8 mouse cellular contexts compared by ENCODE assay signal in genomic region chr3:145614362-145615115, GRCm38 (mm10). TPM values are rescaled to one million over a fixed set of nuclear protein-coding genes. Genes with fewer than 3 reads are reported as not detected.
DNase-seq lines count a peak whose midpoint lies in the region; ATAC-seq and TF ChIP-seq lines count a peak whose summit lies in the region.

No protein-coding gene starts in this region.

- no peak for TF ChIP-seq CTCF in left cerebral cortex, adult 2 months (IDR thresholded peaks at IDR 0.05)

- ATAC-seq in heart, embryonic 11.5 days (replicated peaks; ENCODE audit: insufficient number of reproducible peaks, low FRiP score, low TSS enrichment): no peak
- no peak for ATAC-seq in activated CD4-positive, CD25-positive, alpha-beta regulatory T cell, adult 4 months

- WGBS in heart, embryonic 11.5 days (ENCODE audit: insufficient replicate concordance): 21% methylated on average over 17 of the region's 17 CpGs

- no peaks in the 10 kb centered on the region for H3K9me3 ChIP-seq in heart, embryonic 11.5 days (replicated peaks; ENCODE audit: control insufficient read depth, low read length)

- H3K36me3 ChIP-seq in heart, embryonic 11.5 days (ENCODE audit: control insufficient read depth, insufficient read depth, low read length): no peaks in the 10 kb centered on the region

- H3K4me3 ChIP-seq in heart, embryonic 11.5 days (ENCODE audit: low read depth, low read length): no peak overlapping the region
- no peak overlapping the region for H3K4me3 ChIP-seq in left cerebral cortex, adult 2 months

- H3K4me1 ChIP-seq in heart, embryonic 11.5 days (ENCODE audit: control insufficient read depth, insufficient read depth, low read length): peaks cover 10% of the 10 kb centered on the region

- no peaks in the 10 kb centered on the region for H3K27me3 ChIP-seq in heart, embryonic 11.5 days (ENCODE audit: control insufficient read depth, insufficient read depth, low read length)

- peak; percentile 53 for DNase-seq in urinary bladder, postnatal 14 days (ENCODE audit: low spot score)
- no peak for DNase-seq in urinary bladder, postnatal 10 days (ENCODE audit: low spot score)
- DNase-seq in kidney, adult 9 months: peak; percentile 50
- peak; percentile 63 to 85 for DNase-seq in lung, postnatal 4 days
- DNase-seq in thymus, postnatal 36 days: no peak
- no peak for DNase-seq in left cerebral cortex, adult 2 months (ENCODE audit: extremely low spot score in 1 of 2, low spot score in 2 of 2)

- peak overlapping the region; percentile 38; the same call in 1 of the 2 replicates for H3K4me2 ChIP-seq in heart, embryonic 11.5 days

- peak overlapping the region; percentile 29; the same call in 1 of the 2 replicates for H3K27ac ChIP-seq in heart, embryonic 11.5 days (ENCODE audit: low read depth, low read length)
- H3K27ac ChIP-seq in left cerebral cortex, adult 2 months: no peak overlapping the region

- peak overlapping the region; percentile 16; the same call in 1 of the 2 replicates for H3K9ac ChIP-seq in heart, embryonic 11.5 days (ENCODE audit: low read depth, low read length)

- intact Hi-C loops in left cerebral cortex, adult 2 months (cut with DNase I): no loop called here

RNA-seq across cellular contexts. Expression of gene Ccn1, which starts 35.2 kb away (rescaled TPM):
- polyA plus RNA-seq in heart, embryonic 11.5 days (2014; fragmentation: Nextera tagmentation; extraction: Ambion mirVana): 55.6 and 61.9 TPM in 2 replicates
- polyA plus RNA-seq in activated CD4-positive, CD25-positive, alpha-beta regulatory T cell, adult 4 months (2017; shearing (Covaris generic)): not detected
- total RNA-seq in left cerebral cortex, adult 2 months (2021): 10 to 100 TPM in 1 of 2 experiments, 1 to 10 TPM in 1; 7.8 to 12.6 TPM

RNA-seq across cellular contexts. Expression of gene Znhit6, which starts 38.5 kb away (rescaled TPM):
- polyA plus RNA-seq in heart, embryonic 11.5 days (2014; fragmentation: Nextera tagmentation; extraction: Ambion mirVana): 22.6 and 26.0 TPM in 2 replicates
- polyA plus RNA-seq in activated CD4-positive, CD25-positive, alpha-beta regulatory T cell, adult 4 months (2017; shearing (Covaris generic)): 10 to 100 TPM; 30.0 to 32.6 TPM
- total RNA-seq in left cerebral cortex, adult 2 months (2021): 10 to 100 TPM; 16.1 to 17.7 TPM

Comparison
In these comparisons a context has a peak if more than half of its experiments do, and no peak if none do; other contexts are left out.
1. DNase-seq: peak in urinary bladder, postnatal 14 days (single experiment), kidney, adult 9 months (single experiment) and lung, postnatal 4 days (2 of 2); none in urinary bladder, postnatal 10 days (single experiment), thymus, postnatal 36 days (0 of 2) and left cerebral cortex, adult 2 months (0 of 2).
2. RNA of gene Ccn1, which starts 35.2 kb away (polyA plus RNA-seq): 55.6 to 61.9 TPM in heart, embryonic 11.5 days; not detected in activated CD4-positive, CD25-positive, alpha-beta regulatory T cell, adult 4 months; every median in the first group is over 10 times any median in the second.